Mouse (Mus musculus) adrenal gland, postnatal 36 days (tissue): ENCODE measurements around the gene Socs4. TPM values are rescaled to one million over a fixed set of nuclear protein-coding genes. Genes with fewer than 3 reads are reported as not detected.
A peak's percentile ranks its signal among the peaks of the same experiment; 100 is the strongest.
"Not testable (repeated sequence)": the region's sequence is repeated elsewhere in the genome, so short reads cannot be mapped to it uniquely, and the experiment has no call there.

Experiments
- DNase-seq, 2 experiments: peaks; one replicate each; pipeline ENCODE4 v3.0.0; 2021; ENCODE audit warnings: mixed read lengths in 1 of 2
- total RNA-seq, 2 experiments: library from RNA; stranded (reverse); gene quantifications; 2 replicates each; pipeline ENCODE4 v1.2.3; 2021

Gene Socs4
- total RNA-seq, 2 experiments from 2014 or later, result 20.8 to 23.1 TPM

DNA sequence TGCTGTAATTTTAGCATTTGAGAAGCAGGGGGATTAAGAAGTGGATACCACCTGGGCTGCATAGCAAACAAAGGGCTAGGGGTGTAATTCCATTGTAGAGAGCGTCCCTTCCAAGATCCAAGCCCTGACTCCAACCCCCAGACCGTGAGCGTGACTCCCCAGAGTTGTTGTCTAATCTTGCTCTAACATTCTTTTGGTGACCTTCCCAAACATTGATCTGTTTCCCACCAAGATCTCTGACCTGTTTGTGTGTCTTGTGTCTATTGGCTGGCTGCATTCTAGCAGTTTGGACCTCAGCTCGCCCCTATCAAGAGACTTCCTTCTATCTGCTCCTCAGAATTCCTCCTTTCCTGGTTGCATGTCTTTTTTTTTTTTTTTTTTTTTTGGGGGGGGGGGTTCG lies 10.3 kb downstream of the Socs4 start:
- DNase-seq, result no peak

DNA sequence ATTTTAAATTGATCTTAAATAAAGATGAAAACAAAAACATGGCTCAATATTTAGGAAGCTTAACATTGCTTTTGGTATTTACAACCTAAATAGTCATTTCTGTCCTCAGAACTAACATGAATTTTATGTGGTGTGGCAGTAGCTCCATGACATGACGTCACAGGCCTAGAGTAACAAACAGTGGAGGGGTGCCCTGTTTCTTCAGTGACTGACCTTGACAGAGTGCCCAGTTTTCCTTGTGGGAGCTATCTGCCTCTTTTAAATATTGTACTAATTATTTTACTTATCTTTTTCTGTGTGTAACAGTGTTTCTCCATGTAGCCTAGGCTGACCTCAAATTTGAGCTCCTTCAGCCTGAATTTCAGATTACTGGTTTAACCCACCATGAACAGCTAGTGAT lies 15.0 kb downstream of the Socs4 start:
- peak; percentile 48 to 52 for DNase-seq

DNA sequence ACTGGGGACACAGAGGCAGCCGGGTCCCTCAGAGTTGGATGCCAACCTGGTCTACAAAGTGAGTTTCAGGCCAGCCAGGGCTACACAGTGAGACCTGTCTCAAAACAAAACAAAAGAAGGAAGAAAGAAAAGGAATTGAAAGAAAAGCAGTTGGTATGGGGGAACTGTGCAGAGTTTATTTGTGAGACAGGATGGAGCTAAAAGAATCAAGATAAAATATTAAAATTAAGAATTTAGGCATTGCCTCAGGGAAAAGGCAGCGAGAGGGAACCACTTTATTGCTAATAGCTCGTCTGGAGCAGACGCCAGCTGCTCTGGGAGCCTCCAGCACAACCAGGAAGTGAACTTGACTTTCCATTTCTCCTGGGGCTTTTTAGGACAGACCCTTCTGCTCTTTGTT lies 17.4 kb downstream of the Socs4 start:
- no peak for DNase-seq

DNA sequence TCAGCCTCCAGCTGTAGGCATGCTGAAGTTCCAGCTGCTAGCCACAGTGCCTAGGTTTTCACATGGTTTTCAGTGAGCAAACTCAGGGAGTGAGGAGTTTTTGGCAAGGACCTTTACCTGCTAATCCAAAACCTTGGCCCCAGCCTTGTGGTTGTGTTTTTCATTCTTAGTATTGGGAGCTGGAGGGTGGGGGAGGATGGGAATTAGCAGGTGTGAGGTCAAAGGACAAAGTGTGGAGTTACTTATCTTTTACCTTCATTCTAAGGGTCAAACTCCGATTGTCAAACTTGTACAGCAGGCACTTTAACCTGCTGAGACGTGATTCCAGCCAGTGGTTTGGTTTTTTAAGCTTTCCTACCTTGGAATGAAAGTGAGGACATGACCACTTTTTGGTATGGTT lies 19.5 kb downstream of the Socs4 start:
- DNase-seq, result no peak

DNA sequence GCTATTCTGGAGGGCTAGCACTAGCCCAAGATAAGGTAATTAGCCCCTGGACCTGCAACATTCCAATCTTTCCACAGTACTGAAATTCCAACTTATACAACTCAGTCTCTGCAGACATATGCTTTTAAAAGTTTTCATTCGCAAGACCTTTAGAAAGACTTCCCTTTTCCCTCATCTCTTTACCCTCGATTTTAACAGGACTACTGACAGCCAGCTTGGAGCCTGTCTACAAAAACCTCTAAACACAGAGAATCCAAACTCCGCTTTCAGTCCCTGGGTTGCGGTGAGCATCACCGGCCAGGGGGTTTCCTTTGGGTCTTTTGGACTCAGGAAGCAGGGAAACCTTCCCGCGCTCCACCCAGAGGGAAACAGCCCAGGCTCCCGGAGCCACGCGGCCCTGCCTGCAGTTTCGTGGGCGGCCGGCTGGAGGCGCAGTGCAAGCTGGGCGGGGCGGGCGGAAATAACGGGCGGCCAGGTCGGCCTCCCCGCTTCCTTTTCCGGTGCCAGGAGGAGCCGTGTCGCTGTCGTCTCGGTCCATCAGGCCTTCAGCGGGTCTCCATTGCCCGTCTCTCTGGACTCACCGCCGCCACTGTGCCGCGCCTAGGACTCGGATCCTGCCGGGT lies 21.2 kb downstream of the Socs4 start, which contains the start of gene Mapk1ip1l:
Mapk1ip1l (plus strand) TSS at position 482 of the 623 bp plus-strand sequence.
- DNase-seq, result peak; percentile 95

- DNase-seq, result no peak
Measured at GRCm38 (mm10) chr14:47298408-47298792, 21.7 kb downstream of the Socs4 start.

DNA sequence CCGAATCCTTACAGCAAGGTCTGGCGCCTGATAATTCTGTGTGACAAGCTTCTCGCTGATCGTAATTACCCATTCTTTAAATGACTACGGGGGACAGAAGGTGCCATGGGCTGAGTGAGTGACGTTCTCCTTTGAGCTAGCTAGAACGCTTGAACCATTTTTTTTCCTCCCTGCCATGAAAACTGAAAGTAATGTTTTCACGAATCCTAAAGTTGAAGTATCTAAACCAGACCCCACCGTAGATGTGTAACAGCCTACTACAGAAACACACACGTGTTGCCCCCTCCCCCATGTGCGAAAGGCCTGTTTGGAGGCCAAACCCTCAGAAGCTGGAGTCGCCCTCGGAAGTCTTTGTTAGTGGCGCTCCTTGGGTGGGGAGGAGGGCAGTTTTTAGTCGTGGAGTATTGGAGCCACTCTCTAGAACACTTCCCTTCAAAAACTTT lies 22.1 kb downstream of the Socs4 start:
- DNase-seq, result peak; percentile 42 to 58

DNA sequence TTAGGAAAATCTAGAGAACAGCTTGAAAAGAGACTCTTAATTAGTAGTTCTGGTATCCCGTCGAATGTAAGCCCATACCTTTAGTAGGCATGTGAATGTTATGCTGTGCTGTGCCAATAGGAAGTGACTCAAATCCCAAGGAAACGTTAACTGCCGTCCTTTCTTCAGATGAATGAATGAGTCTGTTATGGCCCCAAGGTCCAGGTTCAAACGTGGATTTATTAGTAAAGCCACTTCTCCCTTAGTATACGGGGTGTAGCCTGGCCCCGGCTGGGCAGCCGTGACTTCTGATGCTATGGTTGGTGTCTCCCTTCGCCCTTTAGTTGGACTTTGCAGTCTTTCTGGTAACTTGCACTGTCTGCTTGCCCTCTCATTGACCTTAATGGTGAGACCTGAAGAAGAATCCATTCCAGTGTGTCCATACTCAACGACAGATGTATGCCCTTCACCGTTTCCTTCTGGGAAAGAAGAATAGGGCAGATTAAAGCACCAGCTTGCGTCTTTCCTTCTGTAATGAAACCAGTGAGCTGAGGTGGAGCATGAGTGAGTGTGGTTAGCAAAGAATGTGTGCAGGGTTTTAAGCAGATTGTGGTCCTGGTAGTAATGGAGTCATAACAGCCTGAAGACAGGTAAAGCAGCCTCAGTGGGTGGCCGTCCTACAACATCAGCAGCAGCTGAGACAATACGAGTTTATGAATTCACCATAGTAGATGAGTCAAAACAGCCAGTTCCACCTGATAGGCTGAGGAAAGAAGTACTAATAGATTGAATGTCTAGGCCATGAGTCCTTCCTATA lies 26.4 kb downstream of the Socs4 start:
- DNase-seq, result no peak

GRCm38 (mm10) chr14:47304814-47305405 lies 28.2 kb downstream of the Socs4 start:
- no peak for DNase-seq

- no peak for DNase-seq
Measured at GRCm38 (mm10) chr14:47305933-47306332, 29.2 kb downstream of the Socs4 start.

GRCm38 (mm10) chr14:47307669-47308068 lies 30.9 kb downstream of the Socs4 start:
- DNase-seq, result no peak

GRCm38 (mm10) chr14:47309061-47309460 lies 32.3 kb downstream of the Socs4 start:
- DNase-seq, result no peak

- DNase-seq, result no peak
Measured at GRCm38 (mm10) chr14:47310342-47311181, 33.8 kb downstream of the Socs4 start.

- no peak for DNase-seq
Measured at GRCm38 (mm10) chr14:47319362-47319761, 42.6 kb downstream of the Socs4 start.

GRCm38 (mm10) chr14:47321581-47321980 lies 44.9 kb downstream of the Socs4 start:
- not testable (repeated sequence) for DNase-seq

- DNase-seq, result no peak
Measured at GRCm38 (mm10) chr14:47325965-47326761, 49.4 kb downstream of the Socs4 start.

GRCm38 (mm10) chr14:47327347-47327746 lies 50.6 kb downstream of the Socs4 start:
- peak in 1 of 2 experiments; percentile 24 for DNase-seq

DNA sequence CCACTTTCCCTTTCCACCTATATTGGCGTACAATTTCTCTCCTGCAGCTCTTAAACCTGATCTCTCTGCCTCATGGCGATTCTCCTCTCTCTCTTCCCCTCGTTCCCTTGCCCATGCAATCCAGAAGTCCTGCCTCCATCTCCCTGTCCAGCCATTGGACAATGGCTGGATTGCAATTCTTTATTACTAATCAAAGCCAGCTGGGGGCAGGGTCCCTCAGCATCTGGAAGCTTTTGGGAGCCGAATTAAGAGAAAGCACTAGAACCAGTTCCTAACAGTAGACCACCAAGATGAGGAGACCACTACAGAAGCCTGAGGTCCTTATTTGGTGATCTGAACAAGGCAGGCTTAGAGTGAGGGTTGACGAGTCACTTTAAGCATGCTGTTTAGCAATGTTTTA lies 55.2 kb downstream of the Socs4 start:
- no peak for DNase-seq

- DNase-seq, result peak; percentile 73 to 78
Measured at GRCm38 (mm10) chr14:47334819-47335218, 58.1 kb downstream of the Socs4 start.

GRCm38 (mm10) chr14:47335300-47335699 lies 58.6 kb downstream of the Socs4 start:
- no peak for DNase-seq

DNA sequence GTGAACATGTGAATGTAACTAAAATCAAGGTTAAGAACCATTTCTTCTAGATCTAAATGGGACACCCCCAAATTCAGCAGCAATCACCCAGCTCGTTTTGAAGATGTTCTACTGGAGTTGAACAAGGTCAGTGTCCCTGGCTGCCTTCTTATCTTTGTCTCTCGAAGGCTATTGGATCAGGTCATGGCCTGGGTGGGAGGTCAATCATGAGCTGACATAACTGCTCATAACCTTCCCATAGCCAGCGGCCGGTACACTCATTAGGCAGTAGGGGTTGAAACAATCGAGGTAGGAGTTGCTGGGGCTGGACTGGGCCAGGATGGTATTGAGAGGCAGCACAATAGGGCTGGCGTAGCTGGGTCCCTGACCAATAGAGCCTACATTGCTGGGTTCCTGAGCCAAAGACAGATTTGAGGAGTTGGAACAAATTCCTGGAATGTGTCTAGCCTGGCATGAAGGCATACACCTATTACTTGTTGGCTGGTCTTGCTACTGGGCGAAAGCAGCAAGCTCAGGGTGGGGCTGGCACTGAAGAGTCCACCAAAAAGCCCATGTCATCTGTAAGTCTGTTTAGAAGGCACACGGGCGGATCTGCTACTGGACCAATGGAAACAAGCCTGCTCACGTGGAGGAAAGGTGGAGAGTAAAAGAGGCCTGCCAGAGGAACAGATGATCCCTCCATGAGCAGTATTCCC lies 63.6 kb downstream of the Socs4 start:
- peak; percentile 23 to 36 for DNase-seq
